Mouse (Mus musculus) E14TG2a.4 (cell line): Measurements from ENCODE around the gene Pdzrn4.

ENCODE experiments used
- H3K27me3 ChIP-seq: 2 replicates; pipeline ENCODE4 v1.6.1; 2014; ENCODE audit warnings: low read length, control low read depth; ENCODE audit not compliant: insufficient read depth
- H3K36me3 ChIP-seq: 2 replicates; pipeline ENCODE4 v1.6.1; 2014; ENCODE audit warnings: low read length, control low read depth; ENCODE audit not compliant: insufficient read depth
- H3K4me1 ChIP-seq: replicated peaks from 2 replicates; pipeline ENCODE4 v1.6.1; 2014; ENCODE audit warnings: low read depth, low read length, control low read depth
- H3K4me3 ChIP-seq: replicated peaks from 2 replicates; pipeline ENCODE4 v1.5.1; 2014; ENCODE audit warnings: mild to moderate bottlenecking, low read length
- H3K9me3 ChIP-seq: 2 replicates; pipeline ENCODE4 v1.6.1; 2014; ENCODE audit warnings: low read length, control low read depth
- CTCF ChIP-seq: conservative IDR thresholded peaks from 2 replicates; pipeline ENCODE4 v1.5.1; 2014; ENCODE audit warnings: low read length
- NANOG ChIP-seq: IDR thresholded peaks from 2 replicates; pipeline ENCODE4 v1.6.1; 2014; ENCODE audit warnings: borderline replicate concordance, low read length, mixed read lengths
- POU5F1 ChIP-seq: IDR thresholded peaks from 2 replicates; pipeline ENCODE4 v1.6.1; 2014; ENCODE audit warnings: low read length, borderline replicate concordance

Gene Pdzrn4

DNA sequence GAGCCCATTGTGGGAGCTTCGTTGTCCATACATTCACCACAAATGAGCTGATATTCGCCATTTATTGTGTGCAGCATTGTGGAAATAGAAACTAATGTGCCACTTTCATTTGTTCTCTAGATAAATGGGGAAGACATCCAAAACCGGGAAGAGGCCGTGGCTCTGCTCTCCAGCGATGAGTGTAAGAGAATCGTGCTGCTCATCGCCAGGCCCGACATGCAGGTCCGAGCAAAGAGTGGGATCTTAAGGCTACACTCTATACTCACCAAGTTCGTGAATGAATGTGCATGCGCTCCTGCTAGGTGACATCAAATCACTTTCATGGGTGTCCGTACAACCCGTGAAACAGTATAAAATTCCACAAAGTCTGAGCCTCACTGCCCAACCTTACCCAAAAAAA is 355.9 kb downstream of the Pdzrn4 start:
- Histone ChIP-seq H3K4me1 (no peaks in the 10 kb centered on the region), H3K36me3 (no peaks in the 10 kb centered on the region), H3K9me3 (no peaks in the 10 kb centered on the region), H3K27me3 (no peaks in the 10 kb centered on the region), H3K4me3 (no peak overlapping the region)
- TF ChIP-seq CTCF (no peak), NANOG (no peak), POU5F1 (no peak)

DNA sequence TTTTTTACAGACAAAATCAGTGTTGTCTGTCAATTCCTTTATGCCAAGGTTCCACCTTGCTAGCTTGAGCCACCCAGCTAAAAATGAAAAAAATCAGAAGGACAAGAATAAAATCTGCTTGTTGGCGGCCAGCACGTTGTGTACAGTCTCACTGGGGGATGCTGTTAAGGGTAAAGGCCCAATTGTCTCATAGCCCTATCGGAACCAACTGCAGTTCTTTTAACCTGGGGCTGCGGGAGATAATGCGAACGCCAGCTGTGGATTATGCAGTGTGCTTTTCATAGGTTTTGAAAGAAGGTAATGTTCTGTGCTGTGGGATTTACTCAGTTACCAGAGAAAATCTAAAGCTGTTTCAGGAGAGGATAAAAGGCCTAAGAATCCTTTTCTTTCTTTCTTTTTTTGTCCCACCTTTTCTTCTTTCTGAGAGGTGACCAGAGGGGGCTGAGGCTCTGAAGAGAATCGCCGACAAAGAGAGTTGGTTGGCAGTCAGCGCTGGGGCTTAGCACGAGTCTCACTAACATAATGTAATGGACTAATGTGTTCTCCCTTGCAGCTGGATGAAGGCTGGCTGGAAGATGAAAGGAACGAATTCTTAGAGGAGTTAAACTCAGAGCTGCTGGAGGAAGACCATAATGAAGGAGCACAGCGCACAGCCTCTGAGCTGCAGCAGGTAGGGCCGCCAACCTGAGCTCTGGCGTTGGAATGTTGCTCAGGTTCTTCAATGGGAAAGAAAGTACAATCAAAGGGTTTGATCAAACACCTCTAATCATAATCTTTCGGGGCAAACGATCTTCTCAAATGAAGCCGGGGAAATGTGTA is 360.6 kb downstream of the Pdzrn4 start:
- TF ChIP-seq CTCF (no peak), NANOG (no peak), POU5F1 (no peak)
- peaks cover 10% of the 10 kb centered on the region for H3K9me3 ChIP-seq
- no peaks in the 10 kb centered on the region for H3K36me3 ChIP-seq
- H3K27me3 ChIP-seq: no peaks in the 10 kb centered on the region
- H3K4me1 ChIP-seq: no peaks in the 10 kb centered on the region
- no peak overlapping the region for H3K4me3 ChIP-seq

DNA sequence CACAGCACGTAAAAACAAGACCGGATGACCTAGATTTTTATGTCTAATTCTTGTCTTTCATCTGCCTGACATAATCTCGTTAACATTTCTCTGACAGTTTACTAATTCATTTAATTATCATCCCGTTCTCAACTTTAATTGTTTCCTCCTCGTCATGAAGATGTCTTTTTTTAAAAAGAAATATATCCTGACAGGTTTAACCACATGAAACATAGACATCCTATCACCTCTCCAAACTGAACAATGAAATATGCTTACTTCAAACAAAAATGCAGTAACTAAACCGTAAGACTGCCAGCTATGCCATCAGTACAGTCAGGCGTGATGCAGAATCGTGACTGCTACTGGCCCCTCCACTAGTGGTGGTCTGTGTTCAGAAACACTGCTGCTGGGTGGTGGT is 362.3 kb downstream of the Pdzrn4 start:
- Histone ChIP-seq H3K36me3 (no peaks in the 10 kb centered on the region), H3K4me1 (no peaks in the 10 kb centered on the region), H3K4me3 (no peak overlapping the region), H3K9me3 (peaks cover 16% of the 10 kb centered on the region), H3K27me3 (no peaks in the 10 kb centered on the region)
- TF ChIP-seq NANOG (no peak), POU5F1 (no peak), CTCF (no peak)

DNA sequence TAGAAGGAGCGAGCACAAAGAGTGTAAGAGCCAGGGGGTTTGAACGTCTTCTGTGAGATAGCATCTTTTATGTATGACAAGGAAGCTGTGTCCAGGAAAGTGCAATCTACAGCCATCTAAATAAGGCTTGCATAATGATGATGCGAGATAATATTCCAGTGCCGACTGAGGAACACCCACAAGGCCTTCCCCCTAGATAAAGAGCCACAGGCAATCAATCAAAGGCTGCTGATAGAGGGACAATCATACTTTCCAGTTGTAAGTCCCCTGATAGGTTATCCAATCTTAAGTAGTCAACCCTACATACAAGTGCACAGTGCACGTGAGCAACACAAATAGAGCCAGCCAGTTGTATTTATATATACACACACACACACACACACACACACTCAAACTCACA is 366.6 kb downstream of the Pdzrn4 start:
- TF ChIP-seq CTCF (no peak), POU5F1 (no peak)
- no peaks in the 10 kb centered on the region for H3K36me3 ChIP-seq
- H3K27me3 ChIP-seq: no peaks in the 10 kb centered on the region
- H3K4me1 ChIP-seq: no peaks in the 10 kb centered on the region
- peaks cover 16% of the 10 kb centered on the region for H3K9me3 ChIP-seq
- no peak overlapping the region for H3K4me3 ChIP-seq

DNA sequence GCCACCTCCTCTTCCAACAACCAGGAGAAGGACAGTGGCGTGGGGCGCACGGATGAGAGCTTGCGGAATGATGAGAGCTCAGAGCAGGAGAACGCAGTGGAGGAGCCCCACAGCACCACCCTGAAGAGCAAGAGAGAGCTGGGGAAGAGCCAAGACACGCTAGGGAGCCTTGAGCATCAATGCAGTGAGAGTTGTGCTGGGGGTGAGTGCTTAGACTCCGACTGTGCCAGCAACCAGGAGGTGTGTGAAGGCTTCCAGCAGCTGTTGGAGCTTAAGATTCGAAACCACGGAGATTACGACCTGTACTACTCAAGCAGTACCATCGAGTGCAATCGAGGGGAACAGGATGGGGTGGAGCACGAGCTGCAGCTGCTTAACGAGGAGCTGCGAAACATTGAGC is 372.9 kb downstream of the Pdzrn4 start:
- Histone ChIP-seq H3K4me3 (no peak overlapping the region), H3K4me1 (no peaks in the 10 kb centered on the region), H3K27me3 (0 out of 2 replicates have a peak, but pooled peaks cover 2% of the 10 kb centered on the region), H3K36me3 (no peaks in the 10 kb centered on the region), H3K9me3 (0 out of 2 replicates have a peak, but pooled peaks cover 3% of the 10 kb centered on the region)
- no peak for TF ChIP-seq POU5F1
- TF ChIP-seq NANOG: no peak
- no peak for TF ChIP-seq CTCF

DNA sequence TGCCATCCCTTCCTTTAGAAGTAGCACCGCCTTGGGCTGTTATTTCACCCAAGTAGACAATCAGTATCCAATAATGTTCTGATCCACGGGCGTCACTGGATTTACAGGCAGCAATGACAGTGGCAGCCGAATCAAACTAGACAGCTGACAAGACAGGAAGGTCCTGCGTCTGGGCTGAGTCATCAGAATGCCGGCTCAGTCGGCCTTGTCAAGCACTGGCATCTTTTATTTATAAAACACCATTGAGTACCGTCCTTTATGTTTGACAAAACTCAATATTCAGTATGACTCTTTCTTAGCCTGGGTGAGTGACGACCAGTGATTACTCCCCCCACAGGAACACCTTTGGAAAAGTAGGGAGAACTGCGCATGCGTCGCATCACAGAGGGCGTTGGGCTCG is 391.4 kb downstream of the Pdzrn4 start:
- TF ChIP-seq POU5F1 (no peak), NANOG (no peak), CTCF (no peak)
- H3K4me1 ChIP-seq: no peaks in the 10 kb centered on the region

DNA sequence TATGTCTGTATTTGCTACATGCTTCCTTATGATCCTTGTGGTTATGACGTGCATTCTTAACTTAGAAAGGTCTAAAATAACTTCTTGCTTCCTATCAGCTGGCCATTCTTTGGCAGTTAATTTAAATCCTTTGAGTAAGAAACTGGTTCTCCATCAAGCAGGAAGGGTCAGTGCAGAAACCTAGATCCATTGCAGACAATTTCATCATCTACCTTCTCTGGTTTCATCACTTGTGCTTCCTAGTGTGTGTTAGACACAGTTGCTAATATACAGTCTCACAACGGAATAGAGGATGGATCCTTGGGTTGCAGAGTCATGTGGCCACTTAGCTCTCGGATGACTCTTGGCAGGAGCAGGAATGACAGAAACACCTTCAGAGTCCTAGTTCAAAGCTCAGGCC is 397.6 kb downstream of the Pdzrn4 start:
- no peak for TF ChIP-seq CTCF
- TF ChIP-seq NANOG: no peak
- no peak for TF ChIP-seq POU5F1
- Histone ChIP-seq H3K4me1 (no peaks in the 10 kb centered on the region), H3K9me3 (peaks cover 5% of the 10 kb centered on the region; the same call in 1 of the 2 replicates), H3K36me3 (no peaks in the 10 kb centered on the region), H3K27me3 (no peaks in the 10 kb centered on the region), H3K4me3 (no peak overlapping the region)

More for the DNA sequence above, 391.4 kb downstream of the Pdzrn4 start:
- Histone ChIP-seq H3K36me3 (no peaks in the 10 kb centered on the region), H3K27me3 (no peaks in the 10 kb centered on the region), H3K9me3 (no peaks in the 10 kb centered on the region), H3K4me3 (no peak overlapping the region)

DNA sequence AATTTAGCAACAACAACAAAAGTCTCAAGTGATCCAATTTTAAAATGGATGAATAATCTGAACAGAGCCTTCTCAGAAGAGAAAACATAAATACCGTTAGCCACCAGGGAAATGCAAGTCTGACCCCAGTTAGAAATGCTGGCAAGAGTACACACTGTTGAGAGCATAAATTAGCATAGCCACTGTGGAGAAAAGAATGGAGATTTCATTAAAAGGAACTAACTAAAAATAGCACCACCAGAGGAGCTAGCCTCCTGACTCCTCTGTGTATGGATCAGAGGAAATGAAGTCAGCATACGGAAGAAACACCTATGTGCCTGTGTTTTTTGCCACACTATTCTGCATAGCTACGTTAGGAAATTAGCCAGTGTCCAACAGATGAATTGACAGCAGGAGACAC is 409.3 kb downstream of the Pdzrn4 start:
- no peaks in the 10 kb centered on the region; the same call in 1 of the 2 replicates for H3K9me3 ChIP-seq
- H3K27me3 ChIP-seq: no peaks in the 10 kb centered on the region
- TF ChIP-seq POU5F1: no peak
- TF ChIP-seq CTCF: no peak
- no peak for TF ChIP-seq NANOG
- no peak overlapping the region for H3K4me3 ChIP-seq
- no peaks in the 10 kb centered on the region for H3K4me1 ChIP-seq
- no peaks in the 10 kb centered on the region for H3K36me3 ChIP-seq

DNA sequence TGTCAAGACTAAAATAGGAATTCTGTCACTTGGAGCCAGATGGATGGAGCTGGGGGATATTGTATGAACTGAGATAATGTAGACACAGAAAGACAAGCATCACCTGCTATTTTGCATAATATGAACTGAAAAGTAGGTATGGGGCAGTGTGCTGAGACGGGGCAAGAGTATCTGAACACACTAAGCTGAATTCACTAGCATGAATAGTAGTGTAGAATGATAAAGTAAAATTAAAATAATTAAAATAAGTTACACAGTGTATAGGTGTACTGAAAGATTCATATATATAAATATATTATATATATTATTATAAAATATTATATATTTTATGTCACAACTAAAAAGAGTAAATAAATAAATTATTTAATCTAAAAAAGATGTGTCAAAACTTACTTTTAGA is 409.7 kb downstream of the Pdzrn4 start:
- Histone ChIP-seq H3K36me3 (no peaks in the 10 kb centered on the region), H3K4me1 (no peaks in the 10 kb centered on the region), H3K9me3 (no peaks in the 10 kb centered on the region; the same call in 1 of the 2 replicates), H3K27me3 (no peaks in the 10 kb centered on the region), H3K4me3 (no peak overlapping the region)
- TF ChIP-seq NANOG: no peak
- no peak for TF ChIP-seq POU5F1
- no peak for TF ChIP-seq CTCF
